Mouse (Mus musculus) testis, postnatal 10 days (tissue): Measurements from ENCODE around the gene Pvr.
"Not testable (repeated sequence)": the region's sequence is repeated elsewhere in the genome, so short reads cannot be mapped to it uniquely, and the experiment has no call there.

Source experiments
- DNase-seq: peaks from one replicate; pipeline ENCODE4 v3.0.0; 2021; ENCODE audit warnings: low spot score

Gene Pvr

GRCm38 (mm10) chr7:19932877-19933809 is 12.2 kb upstream of the Pvr start:
- DNase-seq = peak; percentile 87

GRCm38 (mm10) chr7:19932133-19932876 is 11.3 kb upstream of the Pvr start:
- no peak for DNase-seq

DNA sequence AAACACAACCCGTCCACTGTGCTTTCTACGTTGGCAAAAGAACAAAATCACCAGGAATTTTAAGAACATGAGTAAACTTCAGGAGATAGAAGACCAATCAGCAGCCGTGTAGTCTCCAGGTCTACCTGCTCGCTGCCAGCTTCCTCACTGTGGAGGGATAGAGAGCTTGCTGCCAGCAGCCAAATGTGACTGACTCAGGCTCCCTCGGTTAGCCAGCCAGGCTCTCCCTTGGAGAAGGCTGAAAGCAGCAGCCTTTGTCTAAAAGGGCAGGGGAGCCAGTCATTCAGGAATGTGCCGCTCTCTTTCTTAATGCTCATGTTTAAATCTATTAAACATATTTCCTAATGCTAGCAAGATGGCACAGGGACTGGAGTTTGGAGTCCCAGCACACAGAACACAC is 9.5 kb upstream of the Pvr start:
- DNase-seq = not testable (repeated sequence)

- no peak for DNase-seq
These were observed 7.5 kb upstream of the Pvr start for GRCm38 (mm10) chr7:19928486-19928885.

DNA sequence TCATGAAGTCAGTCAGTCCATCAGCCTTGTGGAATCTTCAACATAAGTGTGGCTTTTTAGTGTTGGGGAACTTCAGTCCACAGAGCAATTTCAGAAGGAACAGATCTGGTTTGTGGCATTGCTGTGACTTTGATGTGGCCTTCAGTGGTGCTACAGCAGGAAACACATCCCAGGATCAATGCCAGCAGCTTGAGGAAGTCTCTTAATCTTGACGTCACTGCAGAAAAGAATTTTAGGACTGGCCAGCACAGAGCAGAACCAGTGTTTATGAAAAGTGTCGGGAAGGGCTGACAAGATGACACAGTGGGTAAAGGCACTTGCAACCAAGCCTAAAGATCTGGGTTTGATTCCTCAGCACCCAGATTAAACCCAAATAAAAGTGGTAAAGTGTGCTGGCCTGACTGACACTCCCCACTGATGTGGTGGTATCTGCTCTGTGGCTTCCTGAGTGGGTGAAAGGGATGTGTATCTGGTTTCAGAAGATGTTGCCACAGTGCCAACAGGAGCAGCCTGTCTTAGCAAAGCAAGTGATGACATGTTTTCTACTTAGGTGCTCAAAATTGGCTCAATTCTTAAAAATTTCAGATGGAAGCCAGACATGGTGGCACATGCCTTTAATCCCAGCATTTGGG is 6.0 kb upstream of the Pvr start:
- DNase-seq = no peak

DNA sequence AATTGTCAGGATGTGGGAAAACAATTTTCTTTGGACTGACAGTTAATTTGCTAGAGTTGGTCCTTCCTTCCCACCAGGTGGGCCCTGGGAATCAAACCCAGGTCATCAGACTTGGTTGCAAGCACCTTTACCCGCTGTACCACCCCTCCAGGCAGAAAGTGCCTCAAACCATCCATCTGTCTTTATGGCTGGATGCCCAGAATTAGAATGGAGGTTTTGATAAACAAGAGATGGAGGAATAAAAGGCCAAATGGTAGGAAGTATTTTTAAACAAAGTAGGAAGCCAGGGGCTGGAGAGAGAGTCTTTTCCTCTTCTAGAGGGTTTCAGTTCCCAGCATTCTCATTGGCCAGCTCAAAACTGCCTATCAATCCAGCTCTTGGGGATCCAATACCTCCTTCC is 4.4 kb upstream of the Pvr start:
- DNase-seq = no peak

DNA sequence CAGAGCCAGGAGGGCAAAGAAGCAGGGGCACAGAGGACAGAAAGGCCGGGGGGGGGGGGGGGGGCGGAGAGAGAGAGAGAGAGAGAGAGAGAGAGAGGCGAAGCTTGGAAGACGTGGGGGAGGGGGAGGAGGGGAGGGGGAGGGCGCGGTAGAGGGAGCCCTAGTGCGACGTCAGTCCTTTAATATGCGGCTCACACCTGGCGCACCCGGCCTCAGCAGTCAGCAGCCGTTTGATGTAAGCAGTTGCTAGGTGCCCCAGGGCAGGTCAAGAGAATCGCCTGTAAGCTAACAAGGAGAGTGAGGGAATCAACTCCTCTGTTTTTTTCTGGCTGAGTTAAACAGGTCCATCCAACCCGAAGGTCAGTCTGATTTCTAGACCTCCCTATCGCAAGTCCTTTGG is 2.8 kb upstream of the Pvr start:
- DNase-seq = no peak

GRCm38 (mm10) chr7:19923354-19923753 is 2.4 kb upstream of the Pvr start:
- no peak for DNase-seq

GRCm38 (mm10) chr7:19920166-19920505 is 824 bp downstream of the Pvr start:
- no peak for DNase-seq

- DNase-seq = peak; percentile 34
These were observed 6.4 kb downstream of the Pvr start for GRCm38 (mm10) chr7:19914558-19914957.

DNA sequence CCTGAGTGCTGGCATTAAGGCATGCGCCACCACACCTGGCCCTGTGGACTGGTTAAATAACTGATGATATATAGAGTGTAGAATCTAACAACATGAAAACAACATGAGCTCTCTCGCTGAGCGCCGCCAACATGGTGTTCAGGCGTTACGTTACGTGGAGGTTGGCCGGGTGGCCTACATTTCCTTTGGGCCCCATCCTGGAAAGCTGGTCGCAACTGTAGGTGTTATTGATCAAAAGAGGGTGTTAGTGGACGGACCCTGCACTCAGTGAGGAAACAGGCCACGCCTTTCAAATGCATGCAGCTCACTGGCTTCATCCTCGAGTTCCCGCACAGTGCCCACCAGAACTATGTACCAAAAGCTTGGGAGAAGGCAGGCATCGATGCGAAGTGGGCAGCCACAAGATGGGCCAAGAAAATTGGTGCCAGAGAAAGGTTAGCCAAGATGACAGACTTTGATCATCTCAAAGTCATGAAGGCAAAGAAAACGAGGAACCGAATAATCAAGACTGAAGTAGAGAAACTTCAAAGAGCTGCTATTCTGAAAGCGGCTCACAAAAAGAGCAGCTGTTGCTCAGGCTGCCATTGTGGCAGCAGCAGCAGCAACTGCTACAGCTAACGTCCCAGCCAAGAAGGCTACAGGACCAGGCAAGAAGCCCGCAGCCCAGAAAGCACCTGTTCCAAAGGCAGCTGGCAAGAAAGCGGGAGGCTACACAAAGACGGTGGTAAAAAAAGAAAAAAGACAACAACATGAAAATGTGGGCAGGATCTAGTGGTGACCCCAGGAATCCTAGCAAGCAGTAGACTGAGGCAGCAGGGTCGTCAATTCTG is 9.1 kb downstream of the Pvr start:
- DNase-seq = peak; percentile 31

DNA sequence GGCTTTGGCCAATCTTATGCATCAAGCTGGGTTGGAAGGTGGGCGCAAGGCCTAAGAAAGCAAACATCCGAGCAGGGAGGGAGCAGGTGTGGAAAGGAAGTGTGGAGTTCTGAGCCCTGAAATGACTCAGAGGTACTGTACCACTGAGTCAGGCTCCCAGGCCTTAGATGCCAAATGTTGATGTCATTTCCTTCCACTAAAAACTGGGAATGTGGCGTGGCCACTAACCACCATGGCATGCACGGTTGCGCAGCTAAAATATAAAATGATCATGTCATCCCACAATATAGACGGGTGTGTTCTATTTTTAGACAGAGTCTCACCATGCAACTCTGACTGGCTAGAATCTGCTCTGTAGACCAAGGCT is 9.7 kb downstream of the Pvr start:
- no peak for DNase-seq

DNA sequence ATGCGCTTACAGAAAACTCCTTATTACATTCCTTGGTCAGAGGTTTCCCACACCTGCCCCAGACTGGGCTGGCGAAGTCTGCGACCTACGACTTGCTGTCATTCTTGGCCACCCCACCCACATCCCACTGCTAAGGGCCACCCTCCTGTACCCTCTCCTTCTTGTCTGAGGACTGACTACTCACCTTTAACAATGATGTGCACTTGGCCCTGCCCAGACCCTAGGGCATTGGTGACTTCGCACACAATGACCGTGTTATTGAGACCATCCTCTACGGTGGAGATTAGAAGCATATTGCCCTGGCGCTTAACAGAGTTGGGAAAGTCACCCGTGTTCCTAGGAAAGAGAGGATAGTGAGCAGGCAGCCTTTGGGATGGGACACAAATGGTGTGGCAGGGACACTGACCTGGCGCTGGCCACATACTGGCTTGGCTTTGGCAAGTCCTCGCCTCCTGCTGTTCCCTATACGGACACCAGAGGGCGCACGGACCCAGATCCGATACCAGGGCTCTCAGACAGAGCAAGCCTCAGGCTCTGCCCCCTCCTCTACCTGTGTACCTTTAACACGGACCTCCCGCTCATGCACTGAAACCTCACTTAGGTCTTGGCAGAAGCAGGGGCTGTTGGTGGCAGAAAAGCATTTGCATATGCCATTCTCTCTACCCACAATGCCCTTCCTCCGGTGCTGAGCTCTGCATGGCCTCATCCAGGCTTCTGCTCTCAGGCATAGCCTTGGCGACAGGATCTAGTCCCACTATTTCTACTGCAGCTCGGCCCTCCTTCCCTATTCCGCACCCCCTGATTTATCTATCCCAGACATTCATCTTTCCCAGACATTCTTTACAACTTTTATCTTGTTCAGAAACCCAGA is 10.3 kb downstream of the Pvr start:
- peak; percentile 91 for DNase-seq

DNA sequence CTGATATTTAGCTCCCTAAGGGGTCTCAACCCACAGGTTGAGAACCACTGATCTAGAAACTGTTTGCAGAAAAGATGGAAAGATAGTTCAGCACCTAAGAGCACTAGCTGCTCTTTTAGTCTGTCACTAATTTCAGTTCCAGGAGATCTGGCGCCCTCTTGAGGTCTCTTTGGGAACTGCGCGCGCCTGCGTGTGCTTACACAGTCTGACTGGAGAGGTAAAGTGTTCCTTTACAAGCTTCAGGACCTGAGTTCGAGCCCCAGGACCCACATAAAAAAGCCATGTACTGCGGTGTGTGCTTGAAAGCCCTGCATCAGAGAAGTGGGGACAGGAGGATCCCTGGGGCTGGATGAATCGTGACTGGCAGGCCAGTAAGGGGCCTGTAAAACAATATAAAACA is 31.1 kb downstream of the Pvr start:
- peak; percentile 83 for DNase-seq

DNA sequence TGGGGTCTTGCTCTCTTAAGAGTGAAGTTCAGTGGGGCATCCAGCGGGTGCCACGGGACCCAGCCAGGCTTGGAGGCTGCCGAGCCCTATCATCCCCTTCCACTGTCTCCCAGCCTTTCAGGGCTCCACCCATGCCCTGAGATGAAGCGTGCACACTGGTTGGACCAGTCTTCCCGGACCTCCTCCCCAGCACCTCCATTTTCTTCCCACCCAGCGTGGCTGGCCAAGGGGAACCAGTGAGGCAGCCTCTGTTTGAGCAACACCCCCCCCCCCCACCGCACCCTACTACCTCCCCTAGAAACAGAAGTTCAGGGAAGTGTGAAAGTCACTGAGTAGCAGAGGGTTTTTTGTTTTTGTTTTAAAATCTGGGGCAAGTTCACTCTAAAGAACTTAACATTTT is 33.1 kb downstream of the Pvr start, which contains the start of gene Ceacam19:
TSS of gene Ceacam19 (minus strand) at position 117 of the 400 bp plus-strand sequence.
- no peak for DNase-seq

- DNase-seq = no peak
These were observed 40.2 kb downstream of the Pvr start for GRCm38 (mm10) chr7:19880754-19881153.

- no peak for DNase-seq
These were observed 44.1 kb downstream of the Pvr start for GRCm38 (mm10) chr7:19876781-19877425.

- no peak for DNase-seq
These were observed 44.8 kb downstream of the Pvr start for GRCm38 (mm10) chr7:19875948-19876682.

DNA sequence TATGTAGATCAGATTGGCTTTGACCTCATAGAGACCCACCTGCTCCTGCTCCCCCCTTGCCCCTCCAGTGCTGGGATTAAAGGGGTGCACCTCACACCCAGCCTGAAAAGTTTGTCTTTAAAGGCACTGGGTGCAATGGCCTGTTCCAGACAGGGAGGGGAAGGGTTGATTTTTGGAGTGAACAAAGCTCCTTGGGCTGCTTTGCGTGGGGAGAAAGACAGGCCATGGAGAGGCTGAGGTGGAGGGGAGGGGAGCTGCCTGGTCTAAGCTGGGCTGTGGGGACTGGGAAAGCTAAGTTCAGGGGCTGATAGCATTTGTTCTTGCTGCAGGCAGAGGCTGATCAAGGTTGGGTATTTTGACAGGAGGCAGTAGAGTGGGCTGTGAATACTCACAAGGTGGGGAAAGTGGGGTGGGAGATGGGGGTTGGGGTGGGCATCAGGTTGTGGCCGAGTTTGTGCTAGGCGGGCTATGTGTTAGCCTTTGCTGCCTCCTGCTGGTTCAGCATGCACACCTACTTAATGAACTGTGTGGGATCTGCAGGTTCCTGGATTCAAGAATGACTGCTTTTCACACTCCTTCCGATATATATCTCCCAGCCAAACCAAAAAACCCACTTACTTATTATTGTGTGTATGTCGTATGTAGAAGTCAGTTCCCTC is 48.9 kb downstream of the Pvr start:
- DNase-seq = peak; percentile 78
